Mouse (Mus musculus): ENCODE measurements around the gene Hoxb4.

Gene Hoxb4

DNA sequence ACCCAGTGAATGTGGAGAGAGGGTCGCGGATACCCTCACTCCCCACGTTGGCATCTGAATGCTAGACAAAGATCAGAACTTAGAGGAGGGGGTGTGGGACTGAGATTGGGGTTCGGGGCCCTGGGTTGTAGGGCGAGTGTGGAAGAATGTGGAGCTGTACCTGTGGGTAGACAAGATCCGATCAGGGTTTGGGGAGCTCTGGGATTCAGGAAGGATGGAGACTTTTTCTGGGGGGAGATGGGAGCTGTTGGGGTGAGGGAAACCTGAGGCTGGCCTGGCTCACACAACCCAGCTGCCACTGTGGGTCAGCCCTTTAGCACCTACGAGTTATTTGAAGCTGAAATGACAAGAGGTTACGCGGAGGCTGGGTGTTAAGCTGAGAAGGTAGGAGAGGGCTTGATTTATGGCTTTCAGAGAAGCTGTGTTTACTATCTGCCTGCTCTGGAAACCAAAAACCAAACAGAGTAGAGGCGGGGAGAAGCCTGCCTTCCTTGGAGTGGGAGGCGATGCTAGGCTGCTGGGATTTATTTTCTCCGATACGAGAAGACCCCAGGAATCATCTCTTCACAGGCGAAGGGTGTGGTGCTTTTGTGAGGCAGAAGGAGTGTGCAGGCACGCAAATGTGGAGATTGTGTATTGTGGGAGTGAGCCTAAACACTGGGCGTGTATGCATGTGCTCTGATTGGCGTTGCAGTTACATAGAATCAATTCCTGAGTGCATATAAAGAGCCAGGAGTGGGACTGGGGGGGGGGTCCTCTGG, 15.4 kb downstream of the Hoxb4 start:
- no peak for DNase-seq (ENCODE audit: low read depth, low spot score)

DNA sequence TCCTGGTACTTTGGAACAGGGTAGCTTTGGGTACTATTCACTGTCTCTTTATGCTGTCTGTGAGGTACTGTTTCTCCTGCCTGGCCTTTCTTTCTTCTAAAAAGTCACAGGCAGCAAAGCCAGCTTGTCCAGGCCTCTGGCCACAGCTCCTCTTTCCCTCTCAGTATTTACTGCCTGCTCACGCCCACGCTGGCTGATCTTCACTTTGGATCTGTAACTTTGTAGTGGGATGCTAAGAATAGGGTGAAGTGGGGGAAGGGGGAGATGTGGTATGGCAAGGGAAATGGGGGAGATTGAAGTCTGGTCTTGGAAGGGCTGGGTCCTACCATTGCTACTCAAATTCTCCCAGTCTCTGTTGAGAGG, 15.9 kb downstream of the Hoxb4 start:
- no peak for DNase-seq (ENCODE audit: low read depth, low spot score)

DNA sequence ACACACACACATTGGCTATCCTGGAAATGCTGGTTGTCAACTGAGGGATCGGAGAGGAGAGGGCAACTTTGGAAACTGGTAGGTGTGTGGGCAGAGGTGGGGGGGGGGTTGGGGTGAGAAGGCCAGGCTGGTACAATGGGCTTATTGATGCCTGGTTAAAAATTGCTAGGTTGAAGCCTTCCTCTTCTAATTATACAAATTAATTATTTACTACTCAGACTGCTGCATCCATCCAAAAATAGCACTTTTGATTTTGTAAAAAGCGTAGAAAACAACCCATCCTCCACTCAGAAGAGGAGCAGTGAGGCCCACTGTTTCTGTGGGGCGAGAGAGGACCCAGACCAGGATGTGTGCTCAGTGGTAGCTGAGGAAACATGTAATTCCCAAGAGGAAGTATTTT, 16.9 kb downstream of the Hoxb4 start:
- DNase-seq (ENCODE audit: low read depth, low spot score) = no peak

- no peak for DNase-seq (ENCODE audit: low read depth, low spot score)
Measured at GRCm38 (mm10) chr11:96336597-96336996, 18.5 kb downstream of the Hoxb4 start.

DNA sequence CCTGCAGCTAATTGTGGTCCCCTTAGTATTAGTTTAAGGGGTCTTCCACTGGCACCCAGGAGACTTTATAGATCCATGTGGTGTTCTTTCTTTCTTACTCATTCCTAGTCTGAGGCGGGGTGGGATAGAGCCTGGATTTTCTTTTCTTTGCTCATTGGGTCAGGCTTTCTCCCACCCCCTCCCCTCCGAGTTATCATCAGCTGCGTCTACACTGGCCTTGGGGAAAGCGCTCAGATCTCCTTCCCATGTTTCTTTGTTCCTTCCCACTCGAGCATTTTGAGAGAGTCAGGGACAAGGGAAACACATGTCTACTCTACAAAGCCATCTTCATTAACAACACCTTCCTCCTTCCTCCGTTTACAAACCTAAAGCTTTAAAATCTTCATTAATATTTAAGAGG, 19.0 kb downstream of the Hoxb4 start:
- no peak for DNase-seq (ENCODE audit: low read depth, low spot score)

GRCm38 (mm10) chr11:96338957-96339855, 21.1 kb downstream of the Hoxb4 start:
- no peak for DNase-seq (ENCODE audit: low read depth, low spot score)

- DNase-seq (ENCODE audit: low read depth, low spot score) = peak; percentile 57
Measured at GRCm38 (mm10) chr11:96340698-96341365, 22.8 kb downstream of the Hoxb4 start.

DNA sequence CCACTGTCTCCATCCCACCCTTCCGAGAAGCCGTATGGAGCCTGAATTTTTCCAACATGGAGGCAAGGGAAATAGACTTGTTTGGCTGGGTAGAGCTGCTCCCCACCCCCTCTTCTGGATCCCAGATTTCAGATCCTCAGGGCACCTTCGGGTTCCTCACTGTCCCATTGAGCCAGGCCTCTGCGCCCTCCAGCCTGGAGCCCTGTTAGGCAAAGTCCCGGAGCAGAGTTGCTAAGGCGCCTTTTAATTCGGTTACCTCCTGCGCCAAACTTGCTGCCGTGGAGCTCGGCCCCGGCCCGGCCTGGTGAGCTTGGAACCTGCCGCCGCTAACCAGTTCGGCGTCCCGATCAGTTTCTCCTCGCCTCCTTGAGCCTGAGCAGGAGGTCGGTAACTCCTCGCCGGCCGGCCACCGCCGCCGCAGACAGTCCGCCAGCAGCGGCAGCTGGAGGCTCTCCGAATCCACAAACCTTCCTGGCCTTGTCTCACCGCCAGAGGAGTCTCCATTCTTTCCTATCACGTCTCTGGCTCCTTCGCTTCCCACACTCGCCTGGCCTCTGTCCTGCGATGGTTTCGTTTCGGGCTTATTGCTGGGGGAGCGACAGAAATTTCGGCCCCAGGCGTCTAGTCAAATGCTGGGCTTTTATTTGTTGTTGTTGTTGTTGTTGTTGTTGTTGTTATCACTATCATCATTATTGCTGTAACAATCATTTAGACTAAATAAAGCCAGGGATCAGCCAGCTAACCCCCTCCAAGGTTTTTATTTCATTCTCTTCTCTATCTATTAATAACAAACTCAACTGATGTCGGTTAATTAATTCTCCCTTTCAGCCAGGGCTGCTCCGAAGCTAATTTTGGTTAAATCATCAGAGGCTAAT, 23.9 kb downstream of the Hoxb4 start:
- DNase-seq (ENCODE audit: low read depth, low spot score) = peak; percentile 73

- no peak for DNase-seq (ENCODE audit: low read depth, low spot score)
Measured at GRCm38 (mm10) chr11:96342576-96342930, 24.5 kb downstream of the Hoxb4 start.

DNA sequence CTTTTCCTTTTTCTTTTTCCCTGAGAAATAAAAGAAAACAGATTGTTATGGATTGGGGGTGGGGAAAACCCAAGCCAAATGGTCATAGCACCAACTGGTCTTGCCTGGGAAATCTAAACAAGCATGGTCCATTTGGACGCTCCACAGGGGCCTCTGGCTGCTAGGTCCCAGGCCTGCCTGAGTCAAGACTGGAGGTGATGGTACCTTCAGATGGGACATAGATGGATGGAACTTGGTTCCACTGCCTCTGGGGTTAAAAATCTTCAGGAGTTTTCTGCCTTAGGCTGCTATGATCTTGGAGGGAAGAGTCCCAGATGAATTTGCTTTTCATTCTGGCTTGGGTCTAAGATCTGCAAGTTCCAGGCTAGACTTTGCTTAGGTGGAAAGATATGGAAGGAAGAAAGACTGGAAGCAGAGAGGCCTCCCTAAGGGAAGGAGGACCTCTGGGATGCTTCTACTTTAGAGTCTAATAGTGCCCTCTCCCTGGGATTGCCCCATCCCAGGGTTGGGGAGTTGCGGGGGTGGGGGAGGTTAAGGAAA, 25.2 kb downstream of the Hoxb4 start:
- no peak for DNase-seq (ENCODE audit: low read depth, low spot score)

- no peak for DNase-seq (ENCODE audit: low read depth, low spot score)
Measured at GRCm38 (mm10) chr11:96344061-96344877, 26.2 kb downstream of the Hoxb4 start.

DNA sequence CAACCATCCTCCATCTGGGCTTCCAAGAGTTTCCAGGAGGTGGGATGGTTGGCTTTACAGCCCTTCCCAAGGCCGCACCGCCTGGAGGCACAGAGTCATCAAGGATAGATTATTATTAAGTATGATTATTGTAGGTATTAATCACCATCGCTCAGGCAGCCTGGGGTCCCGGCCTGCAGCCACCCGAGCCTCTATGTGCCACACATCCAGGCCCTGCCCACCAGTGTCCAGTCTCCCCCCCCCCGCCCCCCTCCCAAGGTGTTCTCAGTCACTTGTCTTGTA, 26.8 kb downstream of the Hoxb4 start:
- DNase-seq (ENCODE audit: low read depth, low spot score) = no peak

DNA sequence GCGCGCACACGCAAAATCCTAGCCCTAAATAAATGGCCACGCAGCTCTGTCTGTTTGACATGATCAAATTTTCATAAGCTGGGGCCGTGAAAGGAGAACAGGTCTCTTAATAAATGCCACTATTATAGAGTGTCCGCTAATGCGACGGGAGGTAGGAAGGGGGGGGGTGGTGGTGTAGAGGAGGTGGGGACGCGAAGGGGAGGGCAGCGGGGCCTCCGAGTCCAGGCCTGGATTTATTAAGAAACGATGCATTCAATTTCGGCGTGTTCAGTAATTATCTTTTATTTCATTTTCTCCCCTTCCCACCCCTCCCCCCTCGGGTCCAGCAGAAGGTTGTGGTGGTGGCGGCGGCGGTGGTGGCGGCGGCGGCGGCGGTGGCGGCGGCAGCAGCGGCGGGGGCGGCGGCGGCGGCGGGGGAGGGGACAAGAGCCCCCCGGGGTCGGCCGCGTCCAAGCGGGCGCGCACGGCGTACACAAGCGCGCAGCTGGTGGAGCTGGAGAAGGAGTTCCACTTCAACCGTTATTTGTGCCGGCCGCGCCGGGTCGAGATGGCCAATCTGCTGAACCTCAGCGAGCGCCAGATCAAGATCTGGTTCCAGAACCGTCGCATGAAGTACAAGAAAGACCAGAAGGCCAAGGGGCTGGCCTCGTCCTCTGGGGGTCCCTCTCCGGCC, 27.3 kb downstream of the Hoxb4 start:
- DNase-seq (ENCODE audit: low read depth, low spot score) = no peak

- DNase-seq (ENCODE audit: low read depth, low spot score) = peak; percentile 84
Measured at GRCm38 (mm10) chr11:96345893-96346806, 28.1 kb downstream of the Hoxb4 start.

DNA sequence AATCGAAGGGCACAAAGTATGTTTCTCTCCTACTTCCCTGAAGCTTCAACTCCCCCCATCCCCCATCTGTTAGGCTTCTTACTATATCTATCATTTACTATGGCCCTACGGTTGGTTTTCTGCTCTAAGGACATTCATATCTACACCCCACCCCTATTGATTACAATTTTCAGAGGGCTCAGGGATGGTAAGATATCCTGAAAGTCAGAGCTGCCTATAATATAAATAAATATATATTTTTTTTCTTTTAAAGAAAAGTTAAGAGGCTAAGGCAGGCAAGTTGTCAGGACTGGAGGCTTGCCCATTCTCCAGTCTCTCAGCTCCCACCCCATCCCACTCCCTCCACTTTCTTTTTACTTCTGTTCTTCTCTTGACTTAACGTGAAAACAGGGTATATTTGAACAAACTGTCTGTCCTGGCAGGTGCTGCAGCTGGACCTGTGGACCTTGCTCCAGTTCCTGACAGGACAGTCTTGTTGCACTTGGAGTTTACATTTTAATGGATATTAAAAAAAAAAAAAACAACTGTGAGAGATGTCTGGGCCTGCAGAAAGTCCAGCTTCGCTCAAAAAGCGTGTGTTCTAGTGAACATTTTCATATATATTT, 29.0 kb downstream of the Hoxb4 start:
- no peak for DNase-seq (ENCODE audit: low read depth, low spot score)

- DNase-seq (ENCODE audit: low read depth, low spot score) = no peak
Measured at GRCm38 (mm10) chr11:96347717-96348116, 29.6 kb downstream of the Hoxb4 start.

DNA sequence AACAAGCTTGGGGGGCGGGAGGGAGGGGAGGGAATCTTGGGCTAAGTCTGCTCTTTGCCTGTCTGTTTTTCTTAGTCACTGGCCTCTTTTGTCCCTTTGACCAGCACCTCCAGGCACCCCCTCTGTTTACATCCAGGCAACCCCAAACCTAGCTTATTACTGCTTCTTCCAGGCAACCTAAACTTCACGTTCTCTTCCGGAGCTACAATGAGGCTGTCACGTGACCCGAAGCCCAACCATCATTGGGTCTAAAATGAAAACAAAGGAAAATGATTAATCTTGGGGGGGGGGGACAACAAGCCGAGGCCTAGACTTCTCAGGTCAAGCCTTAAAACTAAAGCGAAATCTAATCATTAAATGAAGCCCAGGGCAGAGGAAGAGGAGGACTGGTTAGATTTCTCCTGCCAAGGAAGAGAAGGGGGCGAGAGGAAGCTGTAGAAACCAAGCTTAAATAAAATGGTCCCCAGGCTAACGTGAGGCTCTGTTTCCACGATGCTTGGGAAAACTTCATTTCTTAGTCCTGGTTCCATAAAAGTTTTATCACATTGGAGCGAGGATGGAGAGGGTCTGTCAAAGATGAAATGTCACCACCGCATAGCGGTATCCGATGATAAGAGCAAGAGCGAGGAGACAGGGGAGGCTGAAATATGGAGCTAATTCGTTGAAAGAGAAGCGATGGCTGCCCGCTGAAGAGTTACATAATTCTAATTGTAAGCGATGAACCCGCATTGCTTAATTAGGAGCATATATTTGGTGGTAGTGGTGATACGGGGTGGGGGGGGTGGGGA, 30.3 kb downstream of the Hoxb4 start:
- DNase-seq (ENCODE audit: low read depth, low spot score) = no peak

- DNase-seq (ENCODE audit: low read depth, low spot score) = no peak
Measured at GRCm38 (mm10) chr11:96348988-96349387, 30.9 kb downstream of the Hoxb4 start.
